Mouse (Mus musculus): ENCODE measurements at regions not wholly inside any gene's neighbourhood (a gene's known extent, or its start where the extent isn't known, plus 50 kb on each side); places are given as distances from the start of the nearest gene placed in this dataset.
"Not testable (repeated sequence)": the region's sequence is repeated elsewhere in the genome, so short reads cannot be mapped to it uniquely, and the experiment has no call there.

- not testable (repeated sequence) for TF ChIP-seq CTCF (conservative IDR thresholded peaks at IDR 0.05; ENCODE audit: low read length); NANOG (IDR thresholded peaks at IDR 0.05; ENCODE audit: borderline replicate concordance, low read length); POU5F1 (IDR thresholded peaks at IDR 0.05; ENCODE audit: borderline replicate concordance, low read length)
These were observed 79.6 kb upstream of the Prl2c3 start for GRCm38 (mm10) chr13:12879506-12879905.

Measured in E14TG2a.4 (cell line).